Mouse (Mus musculus): ENCODE results near the gene Hjurp.

DNA sequence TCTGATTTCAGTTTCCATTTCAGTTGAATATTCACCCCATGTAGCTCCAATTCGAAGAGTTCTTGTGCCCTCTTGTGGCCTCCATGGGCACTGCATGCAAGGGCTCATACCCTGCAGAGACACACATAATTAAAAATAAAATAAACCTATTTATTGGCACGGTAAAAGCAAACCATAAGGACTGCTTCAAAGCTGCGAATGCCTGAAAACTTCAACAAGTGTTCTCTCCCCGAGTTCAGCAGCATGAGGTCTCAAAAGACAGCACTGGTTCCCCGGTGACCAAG, 10.2 kb upstream of the Hjurp start:
- TF ChIP-seq CTCF (conservative IDR thresholded peaks at IDR 0.05; ENCODE audit: insufficient read depth, insufficient read length, low read depth, low read length) (no peak), POLR2A (IDR thresholded peaks at IDR 0.05; ENCODE audit: low read depth, low read length) (no peak)

Measured in kidney, adult 2 months (tissue).